Mouse (Mus musculus) limb, embryonic 11.5 days (tissue): Measurements from ENCODE around the gene Ube2r2. TPM values are rescaled to one million over a fixed set of nuclear protein-coding genes. Genes with fewer than 3 reads are reported as not detected.
A peak's percentile ranks its signal among the peaks of the same experiment; 100 is the strongest.

Source experiments
- ATAC-seq: fragments of 200-750 bp; cut with Nextera tagmentation; 2 replicates; pipeline ENCODE4 v1.8.0; 2017; ENCODE audit warnings: low read depth; ENCODE audit not compliant: insufficient number of reproducible peaks, low FRiP score, low TSS enrichment
- DNase-seq: peaks from one replicate; pipeline ENCODE4 v3.0.0-alpha.2; 2015; ENCODE audit warnings: low spot score
- H3K27ac ChIP-seq: fragments of 300-500 bp; sonication (generic); replicated peaks from 2 replicates; pipeline ENCODE4 v1.5.1; 2014; ENCODE audit warnings: low read depth, mild to moderate bottlenecking, low read length
- H3K27me3 ChIP-seq: fragments of 300-500 bp; sonication (generic); 2 replicates; pipeline ENCODE4 v1.6.1; 2014; ENCODE audit warnings: mild to moderate bottlenecking, low read length, mixed read lengths; ENCODE audit not compliant: control insufficient read depth, insufficient read depth
- H3K36me3 ChIP-seq: fragments of 300-500 bp; sonication (generic); 2 replicates; pipeline ENCODE4 v1.6.1; 2014; ENCODE audit warnings: mild to moderate bottlenecking, low read length, moderate library complexity, mixed read lengths; ENCODE audit not compliant: control insufficient read depth, insufficient read depth
- H3K4me1 ChIP-seq: fragments of 300-500 bp; sonication (generic); 2 replicates; pipeline ENCODE4 v1.6.1; 2014; ENCODE audit warnings: low read length, mixed read lengths; ENCODE audit not compliant: control insufficient read depth, insufficient read depth
- H3K4me2 ChIP-seq: fragments of 300-500 bp; sonication (generic); 2 replicates; pipeline ENCODE4 v1.6.1; 2014; ENCODE audit warnings: low read depth, mild to moderate bottlenecking, moderate library complexity; ENCODE audit not compliant: severe bottlenecking
- H3K4me3 ChIP-seq: fragments of 300-500 bp; sonication (generic); 2 replicates; pipeline ENCODE4 v1.5.1; 2014; ENCODE audit warnings: low read depth, low read length
- H3K9ac ChIP-seq: fragments of 300-500 bp; sonication (generic); 2 replicates; pipeline ENCODE4 v1.6.1; 2014; ENCODE audit warnings: mild to moderate bottlenecking, low read length
- H3K9me3 ChIP-seq: fragments of 300-500 bp; sonication (generic); 2 replicates; pipeline ENCODE4 v1.6.1; 2016; ENCODE audit warnings: low read length; ENCODE audit not compliant: control insufficient read depth
- WGBS: fragments of 180-500 bp; shearing (Covaris S2); extraction: QIAGEN DNeasy Blood & Tissue Kit; methylation state at CpG from one replicate; pipeline ENCODE4 v1.1.7; 2014; 5-methylcytosine and 5-hydroxymethylcytosine counted together
- polyA plus RNA-seq: library from polyadenylated mRNA; unstranded; fragments of >200 nt; fragmentation: Nextera tagmentation; extraction: Ambion mirVana; gene quantifications from 2 replicates; pipeline ENCODE4 v1.2.1, GENCODE M21; 2014

Ube2r2 gene
- polyA plus RNA-seq, 1 experiment from 2014 or later: 109 TPM

GRCm38 (mm10) chr4:41208050-41208449, 72.5 kb downstream of the Ube2r2 start:
- Histone ChIP-seq H3K9me3 (no peaks in the 10 kb centered on the region), H3K4me2 (no peak overlapping the region), H3K4me1 (no peaks in the 10 kb centered on the region), H3K4me3 (no peak overlapping the region), H3K9ac (no peak overlapping the region), H3K27me3 (no peaks in the 10 kb centered on the region), H3K36me3 (peaks cover 31% of the 10 kb centered on the region), H3K27ac (no peak overlapping the region)
- WGBS: 89% methylated on average over 4 of the region's 4 CpGs
- no peak for ATAC-seq
- no peak for DNase-seq

DNA sequence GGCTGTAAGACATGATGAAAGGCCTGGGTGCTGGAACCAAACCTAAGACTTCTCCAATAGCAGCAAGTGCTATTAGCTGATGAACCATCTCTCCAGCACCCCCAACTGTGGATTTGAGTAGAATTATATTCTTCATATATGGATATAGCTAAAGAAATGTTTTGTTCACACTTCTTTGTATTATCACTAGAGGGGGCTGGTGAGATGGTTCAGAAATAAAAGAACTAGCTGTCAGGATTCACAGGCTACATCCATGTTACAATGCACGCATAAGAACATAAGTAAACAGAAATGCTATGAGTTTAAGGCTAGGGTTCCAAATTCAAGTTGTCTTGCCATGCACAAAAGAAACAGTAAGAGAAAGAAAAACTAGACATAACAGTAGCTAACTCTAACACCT, 89.9 kb downstream of the Ube2r2 start:
- H3K9ac ChIP-seq: no peak overlapping the region
- no peak overlapping the region for H3K4me2 ChIP-seq
- no peaks in the 10 kb centered on the region for H3K9me3 ChIP-seq
- H3K27me3 ChIP-seq: no peaks in the 10 kb centered on the region
- H3K4me3 ChIP-seq: no peak overlapping the region
- WGBS: 88% methylated on average over 1 of the region's 1 CpGs
- peaks cover 26% of the 10 kb centered on the region for H3K36me3 ChIP-seq
- DNase-seq: no peak
- H3K4me1 ChIP-seq: no peaks in the 10 kb centered on the region
- ATAC-seq: no peak
- H3K27ac ChIP-seq: no peak overlapping the region

DNA sequence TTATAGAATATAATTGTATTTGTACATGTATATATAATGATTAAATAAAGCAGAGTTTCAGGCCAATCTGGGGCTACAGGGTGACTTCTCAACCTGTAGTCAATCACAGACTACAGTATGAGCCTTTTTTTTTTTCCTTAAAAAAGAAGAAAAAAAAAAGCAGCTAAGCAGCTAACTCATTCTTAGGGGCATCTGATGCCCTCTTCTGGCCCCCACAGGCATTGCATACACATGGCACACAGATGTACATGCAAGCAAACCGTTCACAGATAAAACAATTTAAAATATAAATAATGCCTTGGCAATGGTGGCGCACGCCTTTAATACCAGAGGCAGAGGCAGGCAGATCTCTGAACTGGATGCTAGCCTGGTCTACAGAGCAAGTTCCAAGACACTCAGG, 90.8 kb downstream of the Ube2r2 start:
- DNase-seq (peak; percentile 54), ATAC-seq (no peak)
- H3K27ac ChIP-seq: no peak overlapping the region
- no peak overlapping the region for H3K4me2 ChIP-seq
- 88% methylated on average over 3 of the region's 3 CpGs for WGBS
- H3K9me3 ChIP-seq: no peaks in the 10 kb centered on the region
- no peak overlapping the region for H3K9ac ChIP-seq
- H3K27me3 ChIP-seq: no peaks in the 10 kb centered on the region
- H3K4me3 ChIP-seq: no peak overlapping the region
- H3K4me1 ChIP-seq: no peaks in the 10 kb centered on the region
- peaks cover 20% of the 10 kb centered on the region for H3K36me3 ChIP-seq

DNA sequence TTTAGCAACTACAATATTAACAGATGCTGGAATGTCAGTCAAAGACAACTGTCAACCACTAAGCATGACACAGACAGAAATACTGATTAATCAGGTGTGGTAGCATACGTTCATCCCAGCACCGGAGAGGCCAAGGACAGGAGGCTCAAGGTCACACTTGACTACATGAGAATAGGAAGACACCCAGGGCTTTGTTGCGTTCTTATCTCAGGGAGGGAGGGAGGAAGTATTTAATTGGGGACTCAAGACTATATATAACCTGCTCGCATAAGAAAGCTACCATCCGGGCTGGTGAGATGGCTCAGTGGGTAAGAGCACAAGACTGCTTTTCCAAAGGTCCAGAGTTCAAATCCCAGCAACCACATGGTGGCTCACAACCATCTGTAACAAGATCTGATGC, 100.1 kb downstream of the Ube2r2 start:
- no peak overlapping the region for H3K27ac ChIP-seq
- no peaks in the 10 kb centered on the region for H3K9me3 ChIP-seq
- H3K4me3 ChIP-seq: no peak overlapping the region
- WGBS: 93% methylated on average over 5 of the region's 5 CpGs
- H3K27me3 ChIP-seq: no peaks in the 10 kb centered on the region
- H3K4me2 ChIP-seq: no peak overlapping the region
- DNase-seq: no peak
- no peaks in the 10 kb centered on the region for H3K4me1 ChIP-seq
- H3K36me3 ChIP-seq: peaks cover 13% of the 10 kb centered on the region; the same call in 1 of the 2 replicates
- no peak for ATAC-seq
- no peak overlapping the region for H3K9ac ChIP-seq

- no peaks in the 10 kb centered on the region for H3K9me3 ChIP-seq
- no peak overlapping the region for H3K4me2 ChIP-seq
- H3K36me3 ChIP-seq: peaks cover 12% of the 10 kb centered on the region; the same call in 1 of the 2 replicates
- H3K4me1 ChIP-seq: no peaks in the 10 kb centered on the region
- no peak for DNase-seq
- 85% methylated on average over 3 of the region's 3 CpGs for WGBS
- no peak overlapping the region for H3K27ac ChIP-seq
- H3K4me3 ChIP-seq: no peak overlapping the region
- no peak overlapping the region for H3K9ac ChIP-seq
- no peak for ATAC-seq
- no peaks in the 10 kb centered on the region for H3K27me3 ChIP-seq
Observed at GRCm38 (mm10) chr4:41240916-41241315, 105.4 kb downstream of the Ube2r2 start.

Other genes with a start within 250 kb of the Ube2r2 start
- not detected in 2 replicates for gene Spink4, start 215.7 kb upstream of the Ube2r2 start, polyA plus RNA-seq
- 254 and 256 TPM in 2 replicates for gene Bag1, start 187.4 kb upstream of the Ube2r2 start, polyA plus RNA-seq
- gene Chmp5, start 187.3 kb upstream of the Ube2r2 start, polyA plus RNA-seq: 110 and 115 TPM in 2 replicates
- gene Nfx1, start 164.8 kb upstream of the Ube2r2 start, polyA plus RNA-seq: 99.6 and 111 TPM in 2 replicates
- gene Aqp7, start 87.6 kb upstream of the Ube2r2 start, polyA plus RNA-seq: not detected in 2 replicates
- gene Aqp3, start 37.6 kb upstream of the Ube2r2 start, polyA plus RNA-seq: 1.2 and 1.6 TPM in 2 replicates
- 27.1 and 28.4 TPM in 2 replicates for gene Nol6, start 11.3 kb upstream of the Ube2r2 start, polyA plus RNA-seq
- gene Ubap2, start 139.4 kb downstream of the Ube2r2 start, polyA plus RNA-seq: 77.1 and 83.9 TPM in 2 replicates
- gene Dcaf12, start 179.1 kb downstream of the Ube2r2 start, polyA plus RNA-seq: 46.4 and 47.2 TPM in 2 replicates
- gene Ubap1, start 213.3 kb downstream of the Ube2r2 start, polyA plus RNA-seq: 56.7 and 62.2 TPM in 2 replicates